Mouse (Mus musculus): ENCODE measurements around the gene Mgll.

DNA sequence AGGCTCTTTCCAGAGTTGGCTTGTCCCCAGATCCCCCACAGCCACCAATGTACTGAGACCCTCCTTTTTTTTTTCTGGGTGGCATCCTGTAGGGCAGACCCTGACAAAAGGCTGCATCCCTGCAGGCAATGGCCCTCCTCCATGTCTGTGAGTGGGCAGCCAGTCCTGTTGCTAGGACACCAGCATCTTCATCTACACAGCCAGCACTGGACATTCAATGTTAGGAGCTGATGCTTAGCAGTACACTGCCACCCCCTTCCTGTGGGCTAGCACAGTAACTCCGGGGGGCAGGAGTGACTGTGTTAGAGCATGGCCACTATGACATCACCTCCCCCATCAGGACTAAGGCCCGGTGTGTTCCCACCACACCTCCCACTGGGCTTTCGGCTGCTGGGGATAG is 90.8 kb downstream of the Mgll start:
- no peak for TF ChIP-seq CTCF (conservative IDR thresholded peaks at IDR 0.05; ENCODE audit: low read length)
- no peak for TF ChIP-seq NANOG (IDR thresholded peaks at IDR 0.05; ENCODE audit: borderline replicate concordance, low read length)
- TF ChIP-seq POU5F1 (IDR thresholded peaks at IDR 0.05; ENCODE audit: borderline replicate concordance, low read length), result no peak
